Mouse (Mus musculus) CH12.LX (cell line): ENCODE measurements at regions not wholly inside any gene's neighbourhood (a gene's known extent, or its start where the extent isn't known, plus 50 kb on each side); places are given as distances from the start of the nearest gene placed in this dataset.

Experiments
- DNase-seq: peaks from one replicate; pipeline ENCODE4 v3.0.0-alpha.2; 2013; ENCODE audit errors: extremely low read depth
- H3K27ac ChIP-seq: 2 replicates; pipeline ENCODE4 v1.5.1; 2012; ENCODE audit warnings: low read depth, mild to moderate bottlenecking, control low read depth, moderate library complexity; ENCODE audit not compliant: insufficient read depth
- H3K27me3 ChIP-seq: replicated peaks from 2 replicates; pipeline ENCODE3; 2012; ENCODE audit warnings: inconsistent platforms
- H3K36me3 ChIP-seq, 2 experiments: replicated peaks in 1 of 2; 2 replicates each; pipeline versions ENCODE3 to v1.6.1; 2012; ENCODE audit warnings: inconsistent platforms in 1 of 2, low read length in 1 of 2, mild to moderate bottlenecking in 1 of 2, mixed read lengths in 1 of 2, moderate library complexity in 1 of 2; ENCODE audit not compliant: control insufficient read depth in 1 of 2, insufficient read depth in 1 of 2
- H3K4me1 ChIP-seq, 2 experiments: 2 replicates each; pipeline ENCODE4 v1.6.1; 2012; ENCODE audit warnings: inconsistent platforms in 1 of 2, moderate library complexity in 1 of 2; ENCODE audit not compliant: insufficient read depth in 2 of 2, control insufficient read depth in 1 of 2
- H3K4me2 ChIP-seq: 2 replicates; pipeline ENCODE4 v1.6.1; 2012; ENCODE audit warnings: low read depth, mild to moderate bottlenecking, control low read depth; ENCODE audit not compliant: poor library complexity, insufficient read depth, severe bottlenecking
- H3K4me3 ChIP-seq, 3 experiments: fragments of 150-350 bp in 1 of 3; sonication (generic) in 1 of 3; replicated peaks in 1 of 3; 2 replicates each; pipeline versions ENCODE3 to v1.5.1; 2011 to 2012; ENCODE audit warnings: low read depth in 2 of 3, low read length in 2 of 3, mild to moderate bottlenecking in 2 of 3, moderate library complexity in 2 of 3, control low read depth in 1 of 3, improper control_type of control experiment in 1 of 3, inconsistent platforms in 1 of 3, mixed read lengths in 1 of 3; ENCODE audit not compliant: poor library complexity in 1 of 3
- H3K79me2 ChIP-seq: replicated peaks from 2 replicates; pipeline ENCODE4 v1.6.1; 2012; ENCODE audit warnings: mild to moderate bottlenecking, moderate library complexity; ENCODE audit not compliant: control insufficient read depth, poor library complexity, insufficient read depth, severe bottlenecking; ENCODE audit errors: extremely low read depth
- H3K9ac ChIP-seq: 2 replicates; pipeline ENCODE4 v1.6.1; 2012; ENCODE audit warnings: low read depth, mild to moderate bottlenecking, control low read depth, moderate library complexity; ENCODE audit not compliant: insufficient read depth
- H3K9me3 ChIP-seq: replicated peaks from 2 replicates; pipeline ENCODE3; 2012; ENCODE audit warnings: low read length, inconsistent platforms, mixed read lengths
- BHLHE40 ChIP-seq: IDR thresholded peaks from 2 replicates; pipeline ENCODE4 v1.6.1; 2011; ENCODE audit warnings: mild to moderate bottlenecking, low read depth, low read length, improper control_type of control experiment
- ELF1 ChIP-seq: IDR thresholded peaks from 2 replicates; pipeline ENCODE4 v1.6.1; 2014; ENCODE audit warnings: low read depth, mild to moderate bottlenecking, inconsistent platforms, low read length, improper control_type of control experiment
- GABPA ChIP-seq: IDR thresholded peaks from 2 replicates; pipeline ENCODE4 v1.6.1; 2012; ENCODE audit warnings: low read depth, low read length, improper control_type of control experiment, inconsistent platforms; ENCODE audit not compliant: insufficient replicate concordance
- HCFC1 ChIP-seq: IDR thresholded peaks from 2 replicates; pipeline ENCODE4 v1.6.1; 2012; ENCODE audit warnings: low read depth, mild to moderate bottlenecking, inconsistent platforms, low read length, improper control_type of control experiment
- IRF4 ChIP-seq: IDR thresholded peaks from 2 replicates; pipeline ENCODE4 v1.6.1; 2014; ENCODE audit warnings: low read depth, mild to moderate bottlenecking, inconsistent platforms, low read length, improper control_type of control experiment
- JUN ChIP-seq: IDR thresholded peaks from 2 replicates; pipeline ENCODE4 v1.6.1; 2011; ENCODE audit warnings: low read depth, mild to moderate bottlenecking, low read length, improper control_type of control experiment, moderate library complexity; ENCODE audit not compliant: insufficient read depth
- JUND ChIP-seq: conservative IDR thresholded peaks from 2 replicates; pipeline ENCODE4 v1.6.1; 2011; ENCODE audit warnings: low read depth, low read length, improper control_type of control experiment
- KAT2A ChIP-seq: IDR thresholded peaks from 2 replicates; pipeline ENCODE4 v1.6.1; 2012; ENCODE audit warnings: low read length, improper control_type of control experiment, inconsistent platforms; ENCODE audit not compliant: insufficient replicate concordance
- MAFK ChIP-seq: IDR thresholded peaks from 2 replicates; pipeline ENCODE4 v1.6.1; 2011; ENCODE audit warnings: low read length, improper control_type of control experiment; ENCODE audit not compliant: insufficient replicate concordance
- MAX ChIP-seq: IDR thresholded peaks from 2 replicates; pipeline ENCODE4 v1.6.1; 2011; ENCODE audit warnings: low read length, improper control_type of control experiment
- MXI1 ChIP-seq: IDR thresholded peaks from 2 replicates; pipeline ENCODE4 v1.6.1; 2011; ENCODE audit warnings: mild to moderate bottlenecking, low read depth, low read length, improper control_type of control experiment
- MYC ChIP-seq: IDR thresholded peaks from 2 replicates; pipeline ENCODE4 v1.6.1; 2011; ENCODE audit warnings: low read depth, mild to moderate bottlenecking, improper control_type of control experiment, low read length
- NELFE ChIP-seq: IDR thresholded peaks from 2 replicates; pipeline ENCODE4 v1.6.1; 2011; ENCODE audit warnings: low read depth, low read length, improper control_type of control experiment
- NRF1 ChIP-seq: IDR thresholded peaks from 2 replicates; pipeline ENCODE4 v1.6.1; 2014; ENCODE audit warnings: low read depth, mild to moderate bottlenecking, inconsistent platforms, low read length, improper control_type of control experiment, moderate library complexity
- PAX5 ChIP-seq: IDR thresholded peaks from 2 replicates; pipeline ENCODE4 v1.6.1; 2012; ENCODE audit warnings: low read length, inconsistent platforms, mixed read lengths
- POLR2A ChIP-seq: IDR thresholded peaks from 2 replicates; pipeline ENCODE4 v1.6.1; 2011; ENCODE audit warnings: low read depth, mild to moderate bottlenecking, improper control_type of control experiment, low read length
- POLR2AphosphoS2 ChIP-seq: IDR thresholded peaks from 2 replicates; pipeline ENCODE4 v1.6.1; 2011; ENCODE audit warnings: low read depth, low read length, improper control_type of control experiment
- RAD21 ChIP-seq: IDR thresholded peaks from 2 replicates; pipeline ENCODE4 v1.6.1; 2011; ENCODE audit warnings: low read depth, mild to moderate bottlenecking, low read length, improper control_type of control experiment, moderate library complexity
- RCOR1 ChIP-seq: conservative IDR thresholded peaks from 2 replicates; pipeline ENCODE4 v1.6.1; 2012; ENCODE audit warnings: low read depth, mild to moderate bottlenecking, inconsistent platforms, low read length, improper control_type of control experiment
- SMC3 ChIP-seq: IDR thresholded peaks from 2 replicates; pipeline ENCODE4 v1.6.1; 2011; ENCODE audit warnings: low read depth, low read length, improper control_type of control experiment
- ZC3H11A ChIP-seq: IDR thresholded peaks from 2 replicates; pipeline ENCODE4 v1.6.1; 2012; ENCODE audit warnings: low read depth, mild to moderate bottlenecking, inconsistent platforms, low read length, improper control_type of control experiment
- ZMIZ1 ChIP-seq: IDR thresholded peaks from 2 replicates; pipeline ENCODE4 v1.6.1; 2012; ENCODE audit warnings: low read depth, mild to moderate bottlenecking, inconsistent platforms, low read length, improper control_type of control experiment
- ZNF384 ChIP-seq: IDR thresholded peaks from 2 replicates; pipeline ENCODE4 v1.6.1; 2012; ENCODE audit warnings: low read depth, low read length, improper control_type of control experiment, inconsistent platforms
- dilution Hi-C: fragments of 300-500 bp; cut with MboI; formaldehyde crosslinking; loops from 2 replicates; pipeline ENCODE4 v1.14.3; 2020; ENCODE audit warnings: low sequenced_read_pairs; ENCODE audit not compliant: extremely low pct_unique_long_range_greater_than_20kb, extremely low pct_ligation_motif_present
- in situ Hi-C: fragments of 300-500 bp; cut with MboI; formaldehyde crosslinking; loops from 3 replicates; pipeline ENCODE4 v1.14.3; 2019; ENCODE audit warnings: low sequenced_read_pairs, low pct_ligation_motif_present, low pct_unique_long_range_greater_than_20kb, mixed read lengths

DNA sequence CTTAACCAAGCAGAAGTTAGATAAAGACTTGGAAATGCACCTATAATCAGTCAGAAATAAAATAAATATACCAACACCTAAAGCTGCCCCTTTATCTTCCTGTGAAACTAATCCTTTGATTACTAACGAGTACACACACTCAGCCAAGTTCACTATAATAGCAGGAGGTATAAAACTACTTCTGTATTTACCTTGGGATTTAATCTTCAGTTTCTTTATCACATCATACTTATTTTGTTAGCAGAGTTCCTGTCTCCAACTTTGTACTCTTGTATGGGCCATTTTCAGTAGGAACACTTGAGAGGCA is 367.7 kb upstream of the Ctso start:
- H3K36me3 ChIP-seq = no peaks in the 10 kb centered on the region
- no peaks in the 10 kb centered on the region for H3K27me3 ChIP-seq
- no peak for DNase-seq
- H3K27ac ChIP-seq = no peak overlapping the region
- H3K79me2 ChIP-seq = no peaks in the 10 kb centered on the region
- no peak for TF ChIP-seq SMC3
- TF ChIP-seq ZMIZ1 = no peak
- TF ChIP-seq KAT2A = no peak
- TF ChIP-seq IRF4 = no peak
- no peak for TF ChIP-seq POLR2AphosphoS2
- TF ChIP-seq MXI1 = no peak
- TF ChIP-seq PAX5 = no peak
- TF ChIP-seq NELFE = no peak
- TF ChIP-seq GABPA = no peak
- no peak for TF ChIP-seq JUN
- no peak for TF ChIP-seq ZC3H11A
- no peak for TF ChIP-seq MYC
- TF ChIP-seq MAFK = no peak
- no peak for TF ChIP-seq JUND
- no peak for TF ChIP-seq POLR2A
- TF ChIP-seq BHLHE40 = no peak
- TF ChIP-seq ZNF384 = no peak
- no peak for TF ChIP-seq MAX
- no peak for TF ChIP-seq HCFC1
- TF ChIP-seq RCOR1 = no peak
- no peaks in the 10 kb centered on the region for H3K4me1 ChIP-seq
- dilution Hi-C loops = no loop called here
- no peak overlapping the region for H3K4me2 ChIP-seq
- no peak overlapping the region for H3K9ac ChIP-seq
- in situ Hi-C loops = no loop called here
- H3K9me3 ChIP-seq = no peaks in the 10 kb centered on the region
- no peak overlapping the region for H3K4me3 ChIP-seq

DNA sequence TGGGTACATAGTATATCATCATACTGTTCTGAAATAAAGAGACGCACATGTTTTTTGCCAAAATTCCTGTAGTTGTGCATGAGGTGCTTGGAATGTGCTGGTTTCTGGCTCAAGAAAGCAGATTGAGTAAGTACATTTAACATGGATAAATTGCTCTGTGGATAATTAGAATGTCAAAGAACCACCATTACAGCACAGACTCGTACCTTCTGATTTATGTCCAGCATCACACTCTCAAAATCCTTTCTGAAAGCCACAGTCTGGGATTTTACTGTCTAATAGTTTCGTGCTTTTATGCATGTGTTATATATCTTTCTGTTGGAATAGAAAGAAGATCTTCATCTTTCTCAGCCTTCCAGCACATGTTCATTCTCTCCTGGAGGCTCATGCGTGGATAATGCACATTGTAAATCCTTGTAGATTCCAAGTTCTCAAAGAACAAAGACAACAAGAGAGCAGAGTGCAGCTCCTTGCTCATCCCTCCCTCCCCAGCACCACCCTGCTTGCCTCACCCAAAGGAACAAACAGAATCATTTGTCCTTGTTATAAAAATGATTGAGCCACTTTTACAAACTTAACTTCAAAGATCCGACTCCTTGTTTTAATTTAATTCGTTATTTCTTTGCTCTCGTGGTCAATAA is 348.9 kb upstream of the Ctso start:
- Histone ChIP-seq H3K9ac (no peak overlapping the region), H3K4me2 (no peak overlapping the region), H3K4me1 (no peaks in the 10 kb centered on the region), H3K4me3 (no peak overlapping the region), H3K36me3 (no peaks in the 10 kb centered on the region), H3K79me2 (no peaks in the 10 kb centered on the region), H3K27ac (no peak overlapping the region), H3K9me3 (no peaks in the 10 kb centered on the region), H3K27me3 (no peaks in the 10 kb centered on the region)
- TF ChIP-seq IRF4 (no peak), NRF1 (no peak), BHLHE40 (no peak), ZC3H11A (no peak), ELF1 (no peak), PAX5 (no peak), RAD21 (no peak), KAT2A (no peak), ZNF384 (no peak), MAFK (no peak)
- no peak for DNase-seq
- dilution Hi-C loops (no loop called here), in situ Hi-C loops (no loop called here)
